Mouse (Mus musculus): ENCODE measurements at regions not wholly inside any gene's neighbourhood (a gene's known extent, or its start where the extent isn't known, plus 50 kb on each side); places are given as distances from the start of the nearest gene placed in this dataset.

DNA sequence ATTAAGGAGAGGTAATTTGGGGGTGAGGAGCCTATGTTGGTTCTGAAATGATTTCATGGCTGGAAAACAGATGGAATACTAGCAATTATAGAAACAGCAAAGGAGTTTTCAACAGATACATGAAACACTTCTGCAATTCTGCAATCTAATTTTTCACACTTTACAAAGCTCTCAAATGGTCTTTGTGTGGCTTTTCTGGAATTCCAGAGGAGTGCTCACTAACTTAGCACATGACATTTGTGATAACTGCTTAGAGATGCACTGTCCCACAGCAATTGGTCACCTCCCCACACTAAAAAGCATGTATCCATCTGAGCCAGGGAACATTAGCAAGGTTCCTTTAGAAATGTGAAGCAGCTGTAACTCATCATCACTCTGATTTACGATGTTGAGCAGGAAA is 560.1 kb downstream of the Cenpc1 start:
- ATAC-seq (ENCODE audit: low FRiP score) (no peak), DNase-seq (ENCODE audit: low spot score) (no peak)
- H3K36me3 ChIP-seq (ENCODE audit: insufficient read depth, low read length) = no peaks in the 10 kb centered on the region
- no peak overlapping the region for H3K4me3 ChIP-seq (ENCODE audit: low read depth, low read length)
- no peaks in the 10 kb centered on the region for H3K9me3 ChIP-seq (ENCODE audit: low read length)
- H3K27me3 ChIP-seq (ENCODE audit: insufficient read depth, low read length) = no peaks in the 10 kb centered on the region
- H3K27ac ChIP-seq (ENCODE audit: low read depth, low read length) = no peak overlapping the region
- H3K4me2 ChIP-seq (ENCODE audit: low read depth, low read length, poor library complexity, severe bottlenecking) = no peak overlapping the region
- no peak overlapping the region for H3K9ac ChIP-seq (replicated peaks; ENCODE audit: low read length, poor library complexity, severe bottlenecking)
- TF ChIP-seq CTCF (IDR thresholded peaks at IDR 0.05) = no peak
- H3K4me1 ChIP-seq (ENCODE audit: insufficient read depth, low read length) = no peaks in the 10 kb centered on the region
- 84% methylated on average over 1 of the region's 1 CpGs for WGBS

DNA sequence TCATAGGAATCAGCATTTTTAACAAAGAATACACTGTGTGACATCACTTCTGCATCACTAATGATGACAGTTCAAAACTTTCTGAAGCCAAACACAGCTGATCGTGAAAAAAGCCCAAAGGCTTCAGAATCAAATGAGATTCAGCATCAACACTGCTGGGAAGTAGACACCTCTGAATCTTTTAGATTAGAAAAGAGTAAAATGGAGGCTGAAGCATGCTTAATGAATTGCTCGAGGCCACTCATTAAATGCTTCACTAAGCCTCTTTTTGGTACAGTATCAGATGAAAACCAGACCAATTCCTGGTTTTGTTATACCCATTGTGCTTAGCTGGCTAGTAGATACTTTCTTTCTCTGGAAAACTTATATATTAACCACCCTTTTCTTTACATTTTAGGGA is 568.1 kb downstream of the Cenpc1 start:
- H3K4me2 ChIP-seq (ENCODE audit: low read depth, low read length, poor library complexity, severe bottlenecking) = no peak overlapping the region
- DNase-seq (ENCODE audit: low spot score) = peak; percentile 16
- no peak for TF ChIP-seq CTCF (IDR thresholded peaks at IDR 0.05)
- no peaks in the 10 kb centered on the region for H3K4me1 ChIP-seq (ENCODE audit: insufficient read depth, low read length)
- ATAC-seq (ENCODE audit: low FRiP score) = no peak
- no peak overlapping the region for H3K4me3 ChIP-seq (ENCODE audit: low read depth, low read length)
- H3K36me3 ChIP-seq (ENCODE audit: insufficient read depth, low read length) = no peaks in the 10 kb centered on the region
- H3K9ac ChIP-seq (replicated peaks; ENCODE audit: low read length, poor library complexity, severe bottlenecking) = no peak overlapping the region
- 50% methylated on average over 2 of the region's 2 CpGs for WGBS
- H3K27me3 ChIP-seq (ENCODE audit: insufficient read depth, low read length) = no peaks in the 10 kb centered on the region
- no peak overlapping the region for H3K27ac ChIP-seq (ENCODE audit: low read depth, low read length)
- no peaks in the 10 kb centered on the region for H3K9me3 ChIP-seq (ENCODE audit: low read length)

DNA sequence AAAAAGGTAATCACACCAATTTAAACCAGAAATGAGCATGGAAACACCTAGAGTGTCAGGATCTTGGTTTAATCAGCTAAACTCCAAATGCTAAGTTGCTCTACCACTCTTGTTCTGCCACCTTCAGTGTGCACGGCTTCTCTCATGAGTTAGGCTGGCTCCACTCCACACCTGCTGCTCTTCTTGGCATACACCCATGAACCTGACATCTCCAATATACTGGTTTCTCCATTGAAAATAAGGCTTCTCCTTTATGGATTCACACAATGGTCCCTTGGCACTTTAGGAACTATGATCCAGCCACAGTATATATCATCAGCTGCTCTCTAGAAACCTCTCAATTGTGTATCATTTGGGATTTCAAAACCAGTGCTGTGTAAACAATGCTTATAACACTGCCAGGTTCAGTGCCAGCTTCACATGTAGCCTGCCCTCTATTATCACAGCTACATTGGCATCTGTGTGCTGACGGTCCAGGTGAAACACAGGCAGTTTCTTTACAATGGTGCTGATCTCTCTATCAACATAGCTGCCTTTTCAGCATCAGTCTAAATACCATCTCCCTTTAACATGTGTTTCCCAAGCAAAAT is 579.6 kb downstream of the Cenpc1 start:
- no peak overlapping the region for H3K9ac ChIP-seq (replicated peaks; ENCODE audit: low read length, poor library complexity, severe bottlenecking)
- peak; percentile 66 for DNase-seq (ENCODE audit: low spot score)
- no peak overlapping the region for H3K4me2 ChIP-seq (ENCODE audit: low read depth, low read length, poor library complexity, severe bottlenecking)
- H3K4me3 ChIP-seq (ENCODE audit: low read depth, low read length) = no peak overlapping the region
- H3K4me1 ChIP-seq (ENCODE audit: insufficient read depth, low read length) = no peaks in the 10 kb centered on the region
- no peaks in the 10 kb centered on the region for H3K36me3 ChIP-seq (ENCODE audit: insufficient read depth, low read length)
- no peak for ATAC-seq (ENCODE audit: low FRiP score)
- 74% methylated on average over 2 of the region's 2 CpGs for WGBS
- H3K9me3 ChIP-seq (ENCODE audit: low read length) = no peaks in the 10 kb centered on the region
- TF ChIP-seq CTCF (IDR thresholded peaks at IDR 0.05) = no peak
- no peak overlapping the region for H3K27ac ChIP-seq (ENCODE audit: low read depth, low read length)
- no peaks in the 10 kb centered on the region for H3K27me3 ChIP-seq (ENCODE audit: insufficient read depth, low read length)

DNA sequence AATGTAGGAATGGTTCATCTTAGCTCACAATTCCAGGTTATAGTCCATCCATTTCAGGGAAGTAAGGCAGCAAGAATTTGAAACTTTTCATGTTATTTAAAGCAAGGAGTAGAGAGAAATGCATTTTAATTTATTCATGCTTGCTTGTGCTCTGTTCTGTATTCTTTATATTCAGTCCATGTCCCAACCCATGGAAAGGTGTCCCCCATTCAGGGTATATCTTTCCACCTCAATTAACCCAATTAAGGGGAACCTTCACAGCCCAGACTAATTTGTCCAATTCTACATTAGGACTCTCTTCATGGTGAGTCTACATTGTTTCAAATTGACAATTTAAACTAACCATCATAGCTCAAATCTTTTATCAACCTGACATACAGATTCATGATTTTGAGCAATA is 580.2 kb downstream of the Cenpc1 start:
- H3K9me3 ChIP-seq (ENCODE audit: low read length) = no peaks in the 10 kb centered on the region
- no peaks in the 10 kb centered on the region for H3K27me3 ChIP-seq (ENCODE audit: insufficient read depth, low read length)
- TF ChIP-seq CTCF (IDR thresholded peaks at IDR 0.05) = no peak
- no peak overlapping the region for H3K9ac ChIP-seq (replicated peaks; ENCODE audit: low read length, poor library complexity, severe bottlenecking)
- no peak overlapping the region for H3K27ac ChIP-seq (ENCODE audit: low read depth, low read length)
- no peak overlapping the region for H3K4me3 ChIP-seq (ENCODE audit: low read depth, low read length)
- H3K4me2 ChIP-seq (ENCODE audit: low read depth, low read length, poor library complexity, severe bottlenecking) = no peak overlapping the region
- no peak for ATAC-seq (ENCODE audit: low FRiP score)
- no peaks in the 10 kb centered on the region for H3K4me1 ChIP-seq (ENCODE audit: insufficient read depth, low read length)
- DNase-seq (ENCODE audit: low spot score) = no peak
- H3K36me3 ChIP-seq (ENCODE audit: insufficient read depth, low read length) = no peaks in the 10 kb centered on the region

DNA sequence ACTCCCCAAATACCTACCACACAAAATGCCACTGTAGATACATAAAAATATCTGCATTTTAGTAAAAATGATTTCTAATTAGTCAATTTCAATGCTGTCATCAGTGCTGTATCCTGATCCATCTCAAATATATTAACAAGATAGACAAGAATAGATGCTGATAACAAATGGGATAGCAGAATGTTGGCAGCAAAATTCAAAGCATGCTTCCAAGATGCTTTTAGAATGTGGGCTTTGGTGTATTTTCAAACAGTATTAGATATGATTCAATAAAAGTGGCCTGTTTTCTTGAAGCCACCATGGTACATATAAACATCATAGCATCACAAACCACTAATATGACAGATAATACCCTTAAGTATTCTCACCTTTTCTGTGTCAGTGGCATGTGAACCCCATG is 597.6 kb downstream of the Cenpc1 start:
- Histone ChIP-seq H3K4me3 (ENCODE audit: low read depth, low read length) (no peak overlapping the region), H3K4me2 (ENCODE audit: low read depth, low read length, poor library complexity, severe bottlenecking) (no peak overlapping the region), H3K9ac (replicated peaks; ENCODE audit: low read length, poor library complexity, severe bottlenecking) (no peak overlapping the region), H3K4me1 (ENCODE audit: insufficient read depth, low read length) (no peaks in the 10 kb centered on the region), H3K9me3 (ENCODE audit: low read length) (no peaks in the 10 kb centered on the region), H3K27ac (ENCODE audit: low read depth, low read length) (no peak overlapping the region), H3K27me3 (ENCODE audit: insufficient read depth, low read length) (no peaks in the 10 kb centered on the region), H3K36me3 (ENCODE audit: insufficient read depth, low read length) (no peaks in the 10 kb centered on the region)
- DNase-seq (ENCODE audit: low spot score) = no peak
- no peak for TF ChIP-seq CTCF (IDR thresholded peaks at IDR 0.05)
- ATAC-seq (ENCODE audit: low FRiP score) = no peak

DNA sequence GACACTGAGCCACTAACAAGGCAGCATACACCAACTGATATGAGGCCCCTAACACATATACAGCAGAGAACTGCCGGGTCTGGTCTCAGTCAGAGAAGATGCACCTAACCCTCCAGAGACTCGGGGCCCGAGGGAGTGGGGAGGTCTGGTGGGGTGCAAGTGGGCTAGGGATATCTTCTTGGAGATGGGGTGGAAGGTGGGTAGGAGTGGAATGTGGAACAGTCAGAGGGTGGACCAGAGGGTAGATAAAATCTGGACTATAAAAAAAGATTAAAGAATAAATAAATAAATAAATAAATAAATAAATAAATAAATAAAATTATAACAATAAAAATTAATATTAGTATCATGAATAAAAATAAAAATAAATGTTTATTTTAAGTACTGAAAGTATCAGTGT is 598.2 kb downstream of the Cenpc1 start:
- 97% methylated on average over 3 of the region's 3 CpGs for WGBS
- no peaks in the 10 kb centered on the region for H3K36me3 ChIP-seq (ENCODE audit: insufficient read depth, low read length)
- no peak overlapping the region for H3K4me3 ChIP-seq (ENCODE audit: low read depth, low read length)
- H3K4me2 ChIP-seq (ENCODE audit: low read depth, low read length, poor library complexity, severe bottlenecking) = no peak overlapping the region
- ATAC-seq (ENCODE audit: low FRiP score) (no peak), DNase-seq (ENCODE audit: low spot score) (no peak)
- H3K4me1 ChIP-seq (ENCODE audit: insufficient read depth, low read length) = no peaks in the 10 kb centered on the region
- no peak overlapping the region for H3K9ac ChIP-seq (replicated peaks; ENCODE audit: low read length, poor library complexity, severe bottlenecking)
- no peaks in the 10 kb centered on the region for H3K9me3 ChIP-seq (ENCODE audit: low read length)
- H3K27me3 ChIP-seq (ENCODE audit: insufficient read depth, low read length) = no peaks in the 10 kb centered on the region
- no peak for TF ChIP-seq CTCF (IDR thresholded peaks at IDR 0.05)
- no peak overlapping the region for H3K27ac ChIP-seq (ENCODE audit: low read depth, low read length)

Measured in midbrain, postnatal 0 days (tissue).